Mouse (Mus musculus): ENCODE measurements around the gene Zfp810.
"Not testable (repeated sequence)": the region's sequence is repeated elsewhere in the genome, so short reads cannot be mapped to it uniquely, and the experiment has no call there.

The Zfp810 gene

GRCm38 (mm10) chr9:22307156-22307919 lies at the start of gene Zfp810:
Gene Zfp810, minus strand, starts transcription at chr9:22307648.
- DNase-seq (ENCODE audit: extremely low read depth, insufficient read length, low spot score): no peak

- no peak for DNase-seq (ENCODE audit: extremely low read depth, insufficient read length, low spot score)
Observed at GRCm38 (mm10) chr9:22355919-22356318, 48.5 kb upstream of the Zfp810 start.

GRCm38 (mm10) chr9:22353901-22354300 lies 46.5 kb upstream of the Zfp810 start:
- DNase-seq (ENCODE audit: extremely low read depth, insufficient read length, low spot score): no peak

DNA sequence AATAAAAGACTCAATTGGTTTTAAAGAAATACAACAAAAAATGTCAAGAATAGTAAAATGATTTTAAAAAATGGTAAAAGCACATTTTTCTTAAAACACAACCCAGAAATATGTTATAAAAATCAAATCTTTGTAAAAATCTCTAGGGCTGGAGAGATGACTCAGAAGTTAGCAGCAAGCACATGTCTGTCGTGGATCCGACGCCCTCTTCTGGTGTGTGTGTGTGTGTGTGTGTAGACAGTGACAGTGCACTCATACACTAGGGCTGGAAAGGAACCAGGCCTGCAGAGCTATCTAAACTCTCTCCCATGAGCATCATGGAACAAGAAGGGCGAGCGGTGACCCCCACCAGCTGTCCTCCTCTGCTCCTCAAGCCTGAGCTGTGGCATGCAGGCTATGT lies 46.0 kb upstream of the Zfp810 start:
- no peak for DNase-seq (ENCODE audit: extremely low read depth, insufficient read length, low spot score)

GRCm38 (mm10) chr9:22340331-22340730 lies 32.9 kb upstream of the Zfp810 start:
- DNase-seq (ENCODE audit: extremely low read depth, insufficient read length, low spot score): no peak

GRCm38 (mm10) chr9:22337217-22337616 lies 29.8 kb upstream of the Zfp810 start:
- DNase-seq (ENCODE audit: extremely low read depth, insufficient read length, low spot score): no peak

DNA sequence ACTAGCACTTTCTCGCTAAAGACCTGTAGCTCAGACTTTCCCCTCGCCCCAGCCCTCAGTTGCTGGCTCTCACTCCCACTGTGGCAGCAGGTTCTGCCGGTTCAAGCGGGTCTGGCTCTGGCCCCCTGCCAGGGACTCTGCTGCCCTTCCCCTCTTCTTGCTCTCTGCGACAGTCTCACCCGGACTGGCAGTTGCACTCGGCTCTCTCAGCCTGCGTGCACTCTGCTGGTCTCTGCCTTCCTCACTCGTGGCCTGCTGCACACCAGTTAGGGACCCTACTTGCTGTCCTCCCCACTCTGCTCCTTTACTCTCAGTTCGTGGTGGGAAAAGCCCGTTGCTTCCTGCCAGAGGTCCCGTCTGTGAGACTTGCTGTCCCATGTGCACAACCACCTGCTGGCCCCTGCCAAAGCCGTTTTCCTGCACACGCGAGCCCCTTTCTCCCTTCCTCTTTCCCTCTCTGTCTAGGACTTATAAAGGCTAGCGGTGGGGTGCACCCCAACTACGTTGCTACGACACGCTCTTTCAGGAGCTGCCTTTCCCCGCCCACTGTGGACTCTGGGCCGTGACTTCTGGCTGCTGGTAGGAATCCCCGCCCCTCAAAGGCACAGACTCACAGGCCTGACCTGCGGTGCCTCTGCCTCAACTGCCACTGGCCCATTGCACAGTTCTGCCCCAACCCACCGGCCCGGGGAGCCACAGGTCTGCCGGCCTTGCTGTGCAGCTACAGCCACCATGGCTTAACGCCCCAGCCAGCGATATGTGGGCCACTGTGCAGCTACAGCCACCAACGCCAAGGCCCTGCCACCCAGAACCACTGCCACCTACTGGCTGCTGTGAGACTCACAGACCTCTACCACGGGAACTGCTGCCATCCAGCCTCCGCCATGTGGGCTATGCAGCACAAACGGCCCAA lies 20.3 kb upstream of the Zfp810 start:
- DNase-seq (ENCODE audit: extremely low read depth, insufficient read length, low spot score): peak; percentile 47

- DNase-seq (ENCODE audit: extremely low read depth, insufficient read length, low spot score): no peak
Observed at GRCm38 (mm10) chr9:22327099-22327474, 19.6 kb upstream of the Zfp810 start.

GRCm38 (mm10) chr9:22324579-22324978 lies 17.1 kb upstream of the Zfp810 start:
- no peak for DNase-seq (ENCODE audit: extremely low read depth, insufficient read length, low spot score)

DNA sequence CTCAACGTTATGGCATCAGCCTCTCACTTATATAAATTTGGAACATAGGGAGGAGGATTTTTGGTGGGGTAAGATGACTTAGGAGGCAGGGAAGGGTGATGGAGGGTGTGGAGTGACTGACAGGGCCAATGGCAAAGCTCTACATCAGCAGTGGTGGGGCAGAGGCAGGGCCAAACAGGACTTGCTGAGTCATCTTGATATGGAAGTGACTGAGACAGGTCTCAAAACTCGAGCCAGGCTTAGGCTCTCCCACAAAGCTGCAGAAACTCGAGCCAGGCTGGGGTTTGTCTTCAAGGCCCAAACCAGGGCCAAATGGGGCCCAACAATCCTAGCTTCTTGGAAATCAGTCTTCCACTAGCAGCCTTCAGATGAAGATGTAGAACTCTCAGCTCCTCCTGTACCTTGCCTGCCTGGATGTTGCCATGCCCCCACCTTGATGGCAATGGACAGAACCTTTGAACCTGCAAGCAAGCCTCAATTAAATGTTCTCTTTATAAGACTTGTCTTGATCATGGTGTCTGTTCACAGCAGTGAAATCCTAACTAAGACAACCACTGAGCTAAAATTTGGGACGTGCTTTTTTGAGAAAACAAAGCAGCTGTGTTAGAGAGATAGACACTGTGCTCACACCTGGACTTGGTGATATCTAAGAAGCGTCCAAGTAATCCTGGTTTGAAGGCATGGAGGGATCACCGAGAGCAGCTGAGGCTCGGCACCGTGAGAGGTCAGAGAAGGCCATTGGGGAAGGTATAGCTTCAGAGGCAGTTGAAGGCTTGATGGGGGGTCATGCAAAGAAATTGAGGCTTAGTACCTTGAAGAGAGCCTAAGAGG lies 15.1 kb upstream of the Zfp810 start:
- DNase-seq (ENCODE audit: extremely low read depth, insufficient read length, low spot score): no peak

- DNase-seq (ENCODE audit: extremely low read depth, insufficient read length, low spot score): no peak
Observed at GRCm38 (mm10) chr9:22319109-22319508, 11.7 kb upstream of the Zfp810 start.

- not testable (repeated sequence) for DNase-seq (ENCODE audit: extremely low read depth, insufficient read length, low spot score)
Observed at GRCm38 (mm10) chr9:22316047-22316446, 8.6 kb upstream of the Zfp810 start.

GRCm38 (mm10) chr9:22314066-22314465 lies 6.6 kb upstream of the Zfp810 start:
- DNase-seq (ENCODE audit: extremely low read depth, insufficient read length, low spot score): no peak

- DNase-seq (ENCODE audit: extremely low read depth, insufficient read length, low spot score): no peak
Observed at GRCm38 (mm10) chr9:22313218-22313617, 5.8 kb upstream of the Zfp810 start.

GRCm38 (mm10) chr9:22309651-22310050 lies 2.2 kb upstream of the Zfp810 start:
- DNase-seq (ENCODE audit: extremely low read depth, insufficient read length, low spot score): peak; percentile 48

- not testable (repeated sequence) for DNase-seq (ENCODE audit: extremely low read depth, insufficient read length, low spot score)
Observed at GRCm38 (mm10) chr9:22307920-22308262, 443 bp upstream of the Zfp810 start.

GRCm38 (mm10) chr9:22306726-22307125 lies 722 bp downstream of the Zfp810 start:
- DNase-seq (ENCODE audit: extremely low read depth, insufficient read length, low spot score): no peak

DNA sequence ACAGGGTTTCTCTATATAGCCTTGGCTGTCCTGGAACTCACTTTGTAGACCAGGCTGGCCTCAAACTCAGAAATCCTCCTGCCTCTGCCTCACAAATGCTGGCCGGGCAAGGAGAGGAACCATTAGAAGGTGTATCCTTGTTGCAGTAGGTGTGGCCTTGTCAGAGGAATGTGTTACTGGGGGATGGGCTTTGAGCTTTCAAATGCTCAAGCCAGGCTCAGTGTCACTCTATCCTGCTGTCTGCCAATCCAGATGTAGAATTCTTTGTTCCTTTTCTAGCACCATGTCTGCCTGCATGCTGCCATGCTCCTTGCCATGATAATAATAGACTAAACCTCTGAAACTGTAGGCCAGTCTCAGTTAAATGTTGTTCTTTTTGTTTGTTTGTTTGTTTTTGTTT lies 5.2 kb downstream of the Zfp810 start:
- DNase-seq (ENCODE audit: extremely low read depth, insufficient read length, low spot score): no peak

DNA sequence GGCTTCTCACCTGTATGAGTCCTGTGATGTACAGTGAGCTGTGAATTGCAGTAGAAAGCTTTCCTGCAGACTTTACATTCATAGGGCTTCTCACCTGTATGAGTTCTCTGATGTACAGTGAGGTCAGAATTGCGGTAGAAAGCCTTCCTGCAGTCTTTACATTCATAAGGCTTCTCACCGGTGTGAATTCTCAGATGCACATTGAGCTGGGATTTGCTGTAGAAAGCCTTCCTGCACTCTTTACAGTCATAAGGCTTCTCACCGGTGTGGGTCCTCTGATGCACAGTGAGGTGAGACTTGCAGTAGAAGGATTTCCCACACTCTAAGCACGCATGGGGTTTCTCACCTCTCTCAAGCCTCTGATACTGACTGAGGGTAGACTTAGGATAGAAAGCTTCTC lies 28.7 kb downstream of the Zfp810 start:
- no peak for DNase-seq (ENCODE audit: extremely low read depth, insufficient read length, low spot score)

GRCm38 (mm10) chr9:22268886-22269285 lies 38.6 kb downstream of the Zfp810 start:
- DNase-seq (ENCODE audit: extremely low read depth, insufficient read length, low spot score): no peak

GRCm38 (mm10) chr9:22262611-22263010 lies 44.8 kb downstream of the Zfp810 start:
- no peak for DNase-seq (ENCODE audit: extremely low read depth, insufficient read length, low spot score)

Measured in 3134 (cell line).